Mouse (Mus musculus): Measurements from ENCODE around the gene Pcare. TPM values are rescaled to one million over a fixed set of nuclear protein-coding genes. Genes with fewer than 3 reads are reported as not detected.
"Not testable (repeated sequence)": the region's sequence is repeated elsewhere in the genome, so short reads cannot be mapped to it uniquely, and the experiment has no call there.

The Pcare gene
- under 1 TPM in 1 of 2 experiments, not detected in 1; 0.08 TPM for total RNA-seq (2021)
- long read RNA-seq = 0 reads

DNA sequence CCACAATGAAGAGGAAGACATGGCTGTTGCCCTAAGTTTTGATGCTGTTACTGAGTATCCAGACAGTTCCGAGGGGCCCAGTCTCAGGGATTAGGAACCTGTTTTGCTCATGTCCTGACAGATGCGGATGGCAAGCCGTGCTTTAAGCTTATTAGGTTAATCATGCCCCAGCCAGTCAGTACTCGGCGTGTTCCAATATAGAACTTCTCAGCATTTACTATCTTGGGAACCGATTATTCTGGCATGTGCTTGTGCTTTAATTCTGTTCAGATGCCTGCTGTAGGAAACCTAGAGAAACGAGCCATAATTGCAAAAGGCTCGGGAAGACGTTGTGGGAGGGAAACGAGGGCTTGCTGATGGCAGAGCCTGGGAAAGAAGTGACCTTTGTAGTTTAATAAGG lies at the start of gene Pcare:
Gene Pcare (minus strand): TSS at position 64 of the 400 bp plus-strand sequence.
- peak in 1 of 2 experiments; percentile 16 for DNase-seq (ENCODE audit: low spot score in 2 of 2)

DNA sequence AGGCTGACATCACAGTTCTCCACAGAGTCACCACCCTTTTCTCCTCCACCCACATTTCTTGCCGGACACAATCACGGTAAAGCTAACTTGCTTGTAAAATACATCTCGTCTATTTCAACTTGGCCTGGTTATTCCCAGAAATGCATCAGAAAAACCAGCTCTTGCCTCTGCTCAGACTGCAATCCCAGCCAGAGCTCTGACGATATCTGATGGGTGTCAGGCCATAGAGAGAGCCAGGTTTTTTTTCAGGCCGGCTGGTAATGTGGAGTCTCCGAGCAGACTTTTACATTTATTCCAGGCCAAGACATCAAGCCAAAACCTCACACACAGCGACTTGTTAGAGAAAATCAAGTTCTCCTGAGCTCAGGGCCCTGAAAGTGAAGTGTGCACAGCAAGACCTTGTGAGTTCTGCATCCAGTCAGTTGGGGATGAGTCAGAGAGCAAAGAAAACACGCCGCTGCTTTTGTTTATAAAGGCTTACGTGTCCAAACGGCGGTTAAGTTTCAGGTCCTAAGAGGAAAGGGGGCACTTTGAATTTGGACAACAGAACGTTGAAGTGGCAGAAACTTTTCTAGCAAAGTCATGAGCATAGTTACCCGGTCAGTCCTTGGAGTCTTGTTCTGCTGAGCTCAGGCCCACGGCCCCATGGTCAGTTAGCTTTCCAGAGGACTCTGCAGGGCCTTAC lies 43.0 kb upstream of the Pcare start:
- DNase-seq (ENCODE audit: low spot score in 2 of 2) = no peak

DNA sequence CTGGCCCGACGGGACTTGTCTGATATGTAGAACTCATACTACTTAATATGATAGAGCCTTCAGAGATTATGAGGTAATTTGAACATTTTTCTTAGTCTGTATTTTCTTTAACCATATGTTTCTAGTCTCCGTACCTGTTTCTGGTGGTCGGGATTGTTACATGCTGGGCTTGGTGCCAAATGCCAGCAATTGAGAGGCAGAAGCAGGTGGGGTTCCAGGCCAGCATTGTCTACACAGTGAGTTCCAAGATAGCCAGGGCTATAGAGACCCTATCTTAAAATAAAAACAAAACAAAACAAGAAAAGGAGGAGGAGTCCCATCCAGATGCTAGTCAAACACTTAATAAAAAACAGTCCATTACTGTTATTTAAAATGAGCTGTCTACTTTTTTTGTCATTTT lies 38.9 kb upstream of the Pcare start:
- DNase-seq (ENCODE audit: low spot score in 2 of 2) = no peak

DNA sequence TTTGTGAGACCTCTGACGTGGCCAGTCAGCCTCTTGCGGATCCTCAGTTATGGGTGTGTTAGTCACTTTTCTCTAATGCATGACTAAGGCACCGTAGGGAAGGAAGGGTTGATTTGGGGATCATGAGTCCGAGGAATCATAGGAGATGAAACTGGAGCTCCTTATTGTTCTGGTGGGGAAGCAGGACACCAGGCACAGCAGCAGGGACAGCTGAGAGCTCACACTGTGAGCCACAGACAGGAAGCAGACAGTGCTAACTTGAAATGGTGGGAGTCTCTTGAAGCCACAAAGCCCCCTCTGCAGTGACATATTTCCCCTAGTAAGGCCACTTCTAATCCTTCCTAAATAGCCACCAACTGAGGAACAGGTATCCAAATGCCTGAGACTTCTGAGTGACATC lies 38.4 kb upstream of the Pcare start:
- no peak for DNase-seq (ENCODE audit: low spot score in 2 of 2)

DNA sequence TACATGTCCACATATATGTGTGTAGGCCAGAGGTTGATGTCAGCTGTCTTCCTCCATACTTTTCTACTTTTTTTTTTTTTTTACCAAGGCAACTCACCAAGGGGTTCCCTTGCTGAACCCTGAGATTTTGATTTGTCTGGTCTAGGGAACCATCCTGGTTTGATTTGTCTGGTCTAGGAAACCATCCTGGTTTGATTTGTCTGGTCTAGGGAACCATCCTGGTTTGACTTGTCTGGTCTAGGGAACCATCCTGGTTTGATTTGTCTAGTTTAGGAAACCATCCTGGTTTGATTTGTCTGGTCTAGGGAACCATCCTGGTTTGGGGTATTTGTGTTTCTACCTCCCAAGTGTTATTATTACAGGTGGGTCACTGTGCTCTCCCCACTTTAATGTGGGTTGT lies 33.8 kb upstream of the Pcare start:
- DNase-seq (ENCODE audit: low spot score in 2 of 2) = no peak

DNA sequence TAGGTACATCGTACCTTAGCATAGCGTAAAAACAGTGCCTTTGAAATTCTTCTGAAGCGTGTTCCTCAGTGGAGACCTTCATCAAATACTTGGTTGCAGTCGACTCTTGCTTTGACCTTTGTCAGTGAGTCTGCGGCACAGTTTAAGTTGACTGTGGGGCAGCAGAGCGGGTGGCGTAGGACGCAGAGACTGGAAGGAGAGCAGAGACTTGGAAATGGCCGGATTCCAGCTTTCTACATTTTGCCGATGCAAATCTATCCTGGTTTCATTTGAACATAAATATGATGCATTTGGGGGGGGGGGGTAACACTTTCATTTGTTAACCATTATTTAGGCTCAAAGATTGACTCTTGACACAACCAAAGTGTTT lies 30.7 kb upstream of the Pcare start:
- no peak for DNase-seq (ENCODE audit: low spot score in 2 of 2)

DNA sequence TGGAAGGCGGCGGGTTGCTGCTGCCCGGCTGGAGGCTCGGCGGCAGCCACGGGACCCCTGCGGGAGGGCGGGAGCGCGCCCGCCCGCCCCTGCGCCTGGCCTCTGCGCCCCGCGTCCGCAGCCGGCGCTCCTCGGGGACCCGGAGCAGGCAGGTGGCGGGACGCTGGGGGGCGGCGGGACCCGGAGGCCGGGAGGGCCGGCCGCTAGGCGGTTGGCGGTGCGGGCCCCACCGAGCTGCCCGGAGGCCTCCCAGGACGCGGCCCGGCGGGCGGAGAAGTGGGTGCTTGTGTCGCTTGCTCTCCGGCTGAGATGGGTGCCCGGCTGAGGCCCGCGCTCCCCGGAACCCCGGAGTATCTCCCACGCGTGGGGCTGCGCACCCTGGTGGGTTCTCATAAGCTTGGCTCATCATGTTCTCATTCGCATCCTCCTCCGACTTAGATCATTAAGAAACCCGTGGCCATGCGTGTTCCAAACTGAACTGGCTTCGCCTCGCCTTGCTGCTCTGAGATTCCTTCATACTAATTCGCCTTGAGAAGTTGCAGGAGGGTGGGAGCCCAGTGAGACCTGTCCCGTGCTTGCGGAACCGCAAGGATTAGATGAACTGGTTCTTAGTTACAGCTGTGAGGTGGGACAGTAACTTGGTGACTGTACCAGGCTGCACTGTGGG lies 30.1 kb upstream of the Pcare start:
- peak; percentile 40 to 65 for DNase-seq (ENCODE audit: low spot score in 2 of 2)

DNA sequence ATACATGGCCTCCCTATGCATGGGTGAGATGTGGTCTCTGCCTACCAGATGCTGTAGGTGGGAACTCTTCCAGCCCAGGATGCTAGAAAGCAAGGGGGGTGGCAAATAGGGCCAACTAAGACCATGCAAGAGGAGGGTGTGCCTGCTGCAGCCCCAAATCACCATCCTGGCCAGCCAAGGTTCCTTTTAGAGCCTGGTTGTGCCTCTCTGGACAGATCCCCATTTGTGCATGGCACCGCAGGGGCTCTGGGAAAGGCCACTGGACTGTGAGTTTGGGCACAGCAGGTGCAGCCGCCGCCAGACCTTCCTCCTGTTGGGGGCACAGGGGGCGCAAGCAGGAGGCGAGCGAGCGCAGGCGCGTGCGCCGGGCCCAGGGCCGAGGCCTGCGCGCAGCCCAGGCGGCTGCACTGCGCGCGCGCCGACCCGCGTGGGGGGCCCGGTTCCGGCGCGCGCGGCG lies 29.6 kb upstream of the Pcare start:
- peak; percentile 11 to 48 for DNase-seq (ENCODE audit: low spot score in 2 of 2)

DNA sequence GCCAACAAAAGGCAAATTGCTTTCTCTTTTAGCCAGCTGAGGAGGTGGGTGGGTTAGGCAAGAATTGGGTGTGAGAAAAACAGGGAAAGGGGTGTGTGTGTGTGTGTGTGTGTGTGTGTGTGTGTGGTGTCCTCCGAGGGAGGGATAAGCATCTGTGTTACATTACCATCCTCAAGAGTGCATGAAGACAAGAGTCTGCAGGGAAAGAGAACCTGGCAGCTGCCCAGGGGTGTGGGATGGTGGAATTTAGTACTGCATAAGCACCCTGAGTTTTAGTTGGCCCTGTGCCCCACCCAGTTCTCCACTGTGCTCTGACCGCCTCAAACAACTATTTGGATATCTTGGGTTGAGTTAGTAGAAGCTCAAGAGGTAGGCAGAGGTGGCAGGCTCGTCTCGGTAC lies 28.3 kb upstream of the Pcare start:
- DNase-seq (ENCODE audit: low spot score in 2 of 2) = peak; percentile 17 to 54

DNA sequence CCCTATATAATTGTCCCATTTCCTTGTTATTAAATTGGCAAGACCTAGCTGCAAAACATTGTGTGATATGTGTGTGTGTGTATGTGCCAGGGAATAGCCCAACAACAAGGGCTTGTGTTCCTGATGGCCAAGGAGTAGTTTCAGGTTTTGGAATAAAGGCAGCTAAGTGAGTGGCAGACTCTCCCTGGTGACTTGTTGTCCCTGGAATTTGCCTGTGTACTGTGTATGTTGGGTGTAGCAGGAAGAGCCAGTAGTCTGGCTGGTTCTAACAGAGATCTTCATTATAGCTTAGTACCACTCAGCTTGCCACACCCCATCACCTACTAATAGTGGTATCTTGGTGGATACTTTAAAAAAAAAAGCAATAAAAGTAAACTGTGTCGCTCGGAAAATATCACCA lies 27.8 kb upstream of the Pcare start:
- DNase-seq (ENCODE audit: low spot score in 2 of 2) = no peak

DNA sequence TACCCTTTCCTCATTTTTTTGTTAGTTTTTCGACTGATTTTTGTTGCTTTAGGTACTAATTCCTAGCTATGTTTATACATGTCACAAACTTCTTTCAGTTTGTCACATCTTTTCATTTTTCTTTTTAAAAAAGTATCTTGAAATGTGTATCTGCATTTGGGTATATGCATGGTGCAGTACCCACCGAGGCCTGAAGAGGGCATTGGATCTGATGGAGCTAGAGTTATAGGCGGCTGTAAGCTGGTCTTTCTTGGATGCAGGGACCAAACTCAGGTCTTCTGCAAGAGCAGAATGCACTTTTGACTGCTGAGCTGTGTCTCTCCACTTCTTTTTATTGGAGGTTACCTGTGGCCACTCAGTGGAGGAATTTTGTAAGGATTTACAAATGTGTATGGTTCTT lies 26.0 kb upstream of the Pcare start:
- DNase-seq (ENCODE audit: low spot score in 2 of 2) = no peak

DNA sequence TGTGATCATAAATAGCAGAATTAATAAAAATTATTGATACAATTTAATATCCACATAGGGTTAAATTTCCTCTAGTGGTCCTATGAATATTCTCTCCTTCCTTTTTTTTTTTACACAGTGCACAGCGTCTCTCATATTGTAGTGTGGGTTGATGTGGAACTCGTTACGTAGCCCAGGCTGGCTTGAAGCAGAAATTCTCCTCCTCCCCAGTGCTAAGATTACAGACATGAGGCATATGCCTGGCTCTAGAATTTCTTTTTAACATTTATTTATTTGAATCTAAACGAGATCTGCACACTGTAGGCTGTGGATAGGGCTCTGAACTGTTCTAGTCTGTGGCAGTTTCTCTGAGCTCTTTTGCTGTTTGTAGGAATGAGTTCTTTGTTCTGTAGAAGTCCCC lies 22.6 kb upstream of the Pcare start:
- DNase-seq (ENCODE audit: low spot score in 2 of 2) = no peak

DNA sequence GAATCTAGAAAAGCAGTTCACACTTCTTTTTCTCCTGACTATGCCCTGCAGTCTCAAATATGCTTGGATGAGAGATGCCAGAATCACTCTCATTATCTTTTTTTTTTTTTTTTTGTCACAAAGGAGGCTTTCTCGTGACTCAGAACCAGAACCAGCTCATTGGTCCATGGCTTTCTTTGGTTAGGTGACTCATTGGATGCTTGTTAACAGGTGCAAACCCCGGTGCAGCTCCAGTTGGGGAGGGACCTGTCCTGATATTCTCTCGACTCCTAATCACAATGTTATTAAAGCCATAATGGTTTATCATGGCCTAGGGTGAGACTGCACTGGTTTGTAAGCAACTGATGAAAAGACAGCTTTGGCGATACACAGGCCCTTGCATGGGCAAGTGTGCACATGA lies 21.5 kb upstream of the Pcare start:
- no peak for DNase-seq (ENCODE audit: low spot score in 2 of 2)

DNA sequence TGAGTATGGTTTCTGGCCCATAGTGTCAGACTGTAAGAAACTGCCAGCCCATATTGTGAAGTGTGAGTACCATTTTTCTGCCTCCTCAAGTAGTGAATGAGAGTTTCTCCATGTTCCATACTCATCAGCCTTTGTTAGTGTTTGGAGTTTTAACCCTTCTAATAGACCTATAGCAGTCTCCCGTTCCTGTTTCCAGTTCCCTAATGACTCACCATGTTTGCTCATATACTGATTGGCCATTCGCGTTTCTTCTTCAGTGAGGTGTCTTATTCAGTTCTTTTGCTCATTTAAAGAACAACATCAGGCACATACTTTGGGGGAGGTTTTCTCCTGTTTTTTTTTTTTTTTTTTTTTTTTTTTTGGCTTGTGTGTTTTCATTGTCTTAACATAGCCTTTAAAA lies 18.0 kb upstream of the Pcare start:
- no peak for DNase-seq (ENCODE audit: low spot score in 2 of 2)

DNA sequence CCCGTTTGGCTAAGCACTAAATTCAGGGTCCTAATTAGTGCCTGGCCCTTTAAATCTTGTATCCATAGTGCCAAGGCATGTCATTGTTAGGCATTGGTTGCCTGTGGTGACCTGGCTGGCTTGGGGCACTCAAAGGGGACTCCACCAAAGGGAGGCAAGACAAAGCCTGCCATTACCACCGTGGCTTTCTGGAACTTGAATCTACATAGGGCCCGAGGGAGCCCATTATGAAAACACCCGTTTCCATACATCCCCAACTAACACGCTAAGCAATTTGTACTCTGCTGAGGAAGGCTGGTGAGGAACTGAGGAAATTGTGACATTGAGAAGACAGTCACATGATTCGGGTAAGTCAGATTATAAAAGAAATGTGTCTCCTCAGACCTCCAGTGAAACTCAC lies 16.9 kb upstream of the Pcare start:
- DNase-seq (ENCODE audit: low spot score in 2 of 2) = no peak

DNA sequence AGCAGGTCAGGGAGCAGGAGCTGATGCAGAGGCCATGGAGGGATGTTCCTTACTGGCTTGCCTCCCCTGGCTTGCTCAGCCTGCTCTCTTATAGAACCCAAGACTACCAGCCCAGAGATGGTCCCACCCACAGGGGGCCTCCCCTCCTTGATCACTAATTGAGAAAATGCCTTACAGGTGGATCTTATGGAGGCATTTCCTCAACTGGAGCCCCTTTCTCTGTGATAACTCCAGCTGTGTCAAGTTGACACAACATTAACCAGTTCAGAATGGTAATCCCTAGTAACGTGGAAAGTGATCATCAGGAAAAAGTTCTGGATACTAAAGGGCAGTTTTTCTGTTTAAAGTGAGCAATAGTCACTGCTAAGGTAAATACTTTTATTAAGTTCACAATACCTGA lies 15.5 kb upstream of the Pcare start, which contains the start of gene Clip4:
Gene Clip4 (plus strand): TSS at position 301 of the 400 bp plus-strand sequence.
- DNase-seq (ENCODE audit: low spot score in 2 of 2) = not testable (repeated sequence)

DNA sequence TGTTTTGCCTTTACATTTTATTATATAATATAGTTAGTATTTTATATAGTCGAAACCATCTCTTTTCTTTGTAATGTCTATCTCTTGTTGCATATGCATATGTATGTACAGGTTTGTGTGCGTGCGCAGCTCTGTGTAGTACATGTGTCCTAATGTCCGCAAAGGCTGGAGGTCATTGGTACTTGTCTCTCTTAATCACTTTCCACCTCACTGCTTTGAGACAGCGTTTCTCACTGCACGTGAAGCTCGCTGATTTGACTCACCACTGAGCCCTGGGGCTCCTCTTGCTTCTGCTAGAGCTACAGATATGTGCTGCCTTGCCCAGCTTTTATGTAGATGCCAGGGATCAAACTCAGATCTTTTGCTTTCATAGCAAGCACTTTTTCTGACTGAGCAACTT lies 7.8 kb upstream of the Pcare start:
- no peak for DNase-seq (ENCODE audit: low spot score in 2 of 2)

DNA sequence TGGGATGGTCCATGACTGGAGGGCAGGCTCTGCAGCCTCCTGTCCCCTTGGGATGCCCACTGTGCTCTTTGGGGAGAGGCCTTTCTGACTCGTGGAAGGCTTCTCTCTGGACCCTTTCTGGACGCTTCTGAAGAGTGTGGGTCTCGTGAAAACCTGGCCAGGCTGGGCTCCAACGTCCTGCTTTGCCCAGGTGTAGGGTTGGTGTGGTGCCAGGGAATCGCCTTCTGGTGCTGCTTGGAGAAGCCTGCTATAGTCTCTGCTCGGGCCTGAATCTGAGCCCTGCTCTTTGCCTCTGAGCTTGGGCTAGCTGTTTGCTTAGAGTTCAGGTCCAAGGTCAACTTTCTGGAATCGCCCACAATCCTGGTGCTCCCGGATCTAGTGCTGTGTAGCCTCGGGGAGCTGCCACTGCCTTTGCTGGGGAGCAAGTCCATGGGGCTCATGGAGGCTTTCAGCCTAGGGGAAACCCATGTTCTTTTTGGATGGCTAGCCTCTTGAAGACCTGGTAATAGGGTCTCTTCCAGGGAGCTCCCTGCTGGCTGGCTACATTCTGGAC lies 3.0 kb downstream of the Pcare start:
- no peak for DNase-seq (ENCODE audit: low spot score in 2 of 2)

DNA sequence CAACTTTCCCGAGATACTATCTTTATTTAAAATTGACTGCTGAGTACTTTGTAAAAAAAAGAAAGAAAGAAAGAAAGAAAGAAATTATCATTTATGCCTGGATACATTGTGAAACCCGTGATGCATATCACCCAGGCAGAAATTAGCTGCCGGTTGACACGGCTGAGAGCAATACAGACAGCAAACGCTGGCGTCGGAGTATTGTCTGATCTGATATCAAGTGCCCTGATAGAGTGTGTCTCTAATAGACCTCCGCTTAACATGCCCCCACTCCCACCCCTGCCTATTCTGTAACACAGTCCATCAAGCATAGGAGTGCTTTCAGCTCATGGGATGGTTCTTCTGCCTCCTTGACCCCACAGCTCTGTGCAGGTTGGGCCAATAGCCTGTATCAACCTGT lies 5.1 kb downstream of the Pcare start:
- DNase-seq (ENCODE audit: low spot score in 2 of 2) = no peak

DNA sequence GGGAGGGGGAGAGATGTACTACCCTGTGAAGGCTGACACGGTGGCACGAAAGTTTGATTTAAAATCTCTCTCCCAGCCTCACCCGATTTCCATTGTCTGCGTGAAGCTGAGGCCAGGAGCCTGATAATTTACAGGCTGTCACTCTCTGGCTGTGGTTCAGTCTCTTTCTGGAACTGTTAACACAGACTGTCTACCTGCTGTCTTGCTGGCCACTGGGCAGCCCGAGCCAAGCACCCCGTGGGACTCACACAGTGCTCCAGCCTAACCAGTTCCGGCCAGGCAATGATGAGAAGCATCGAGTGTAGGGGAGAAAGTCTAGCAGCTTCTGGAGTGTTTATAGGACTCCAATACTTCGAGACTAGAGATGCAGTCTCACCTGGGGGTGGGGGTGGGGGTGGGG lies 6.6 kb downstream of the Pcare start:
- no peak for DNase-seq (ENCODE audit: low spot score in 2 of 2)

DNA sequence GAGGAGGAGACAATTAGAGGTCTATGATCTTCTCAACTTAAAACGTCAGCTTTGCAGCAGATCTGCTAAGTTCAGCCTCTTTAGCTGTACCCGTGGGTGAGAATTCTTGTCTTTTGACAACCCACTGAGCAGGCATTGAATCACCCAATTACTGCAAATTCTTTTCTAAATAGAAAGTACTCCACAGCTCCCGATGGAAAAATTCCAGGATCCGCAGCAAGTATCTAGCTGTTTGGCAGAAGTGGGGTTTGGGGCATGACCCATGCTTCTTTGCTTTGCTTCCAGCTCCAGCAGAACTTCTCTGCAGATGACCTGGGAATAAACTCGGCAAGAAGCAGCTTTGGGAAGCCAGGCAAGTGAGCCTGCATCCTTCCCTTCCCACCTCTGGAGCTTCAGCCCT lies 9.8 kb downstream of the Pcare start:
- DNase-seq (ENCODE audit: low spot score in 2 of 2) = peak; percentile 24 to 65

DNA sequence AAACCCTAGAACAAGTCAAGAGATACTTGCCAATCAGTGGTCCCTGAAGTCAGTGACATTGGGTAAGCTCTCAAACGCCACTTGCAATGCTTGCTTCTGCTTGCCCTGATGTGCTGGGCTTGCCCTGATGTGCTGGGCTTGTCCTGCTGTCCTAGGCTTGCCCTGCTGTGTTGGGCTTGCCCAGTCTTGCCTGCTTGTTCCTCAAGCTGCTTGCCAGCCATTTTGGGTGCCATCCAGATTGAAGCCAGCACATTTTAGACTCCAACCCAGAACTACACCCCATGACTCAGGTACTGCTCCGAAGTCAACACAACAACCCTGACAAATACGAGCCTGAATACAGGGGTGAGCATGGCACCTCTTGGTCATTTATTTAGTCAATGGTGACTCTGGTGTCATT lies 10.5 kb downstream of the Pcare start:
- DNase-seq (ENCODE audit: low spot score in 2 of 2) = no peak

DNA sequence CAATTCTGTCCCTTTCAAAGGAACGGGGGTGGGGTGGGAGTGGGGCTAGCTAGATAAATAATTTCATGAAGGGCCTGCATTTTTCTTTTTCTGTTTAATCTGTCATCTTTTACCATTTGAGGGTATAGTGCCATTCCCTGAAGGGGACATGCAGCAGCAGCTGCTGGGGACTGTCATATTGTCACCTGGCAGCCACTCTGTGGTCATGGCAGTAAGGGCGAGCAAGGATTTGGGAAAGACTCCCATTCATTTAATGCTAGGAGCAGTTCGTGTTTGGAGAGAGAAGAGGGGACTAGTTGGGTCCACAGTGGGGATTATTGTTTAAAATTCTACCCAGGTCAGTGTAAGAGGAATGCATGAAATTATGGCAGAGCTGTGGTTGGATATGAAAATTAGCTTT lies 16.3 kb downstream of the Pcare start:
- DNase-seq (ENCODE audit: low spot score in 2 of 2) = no peak
